12 mouse cellular contexts compared by ENCODE assay signal in the genomic region with DNA sequence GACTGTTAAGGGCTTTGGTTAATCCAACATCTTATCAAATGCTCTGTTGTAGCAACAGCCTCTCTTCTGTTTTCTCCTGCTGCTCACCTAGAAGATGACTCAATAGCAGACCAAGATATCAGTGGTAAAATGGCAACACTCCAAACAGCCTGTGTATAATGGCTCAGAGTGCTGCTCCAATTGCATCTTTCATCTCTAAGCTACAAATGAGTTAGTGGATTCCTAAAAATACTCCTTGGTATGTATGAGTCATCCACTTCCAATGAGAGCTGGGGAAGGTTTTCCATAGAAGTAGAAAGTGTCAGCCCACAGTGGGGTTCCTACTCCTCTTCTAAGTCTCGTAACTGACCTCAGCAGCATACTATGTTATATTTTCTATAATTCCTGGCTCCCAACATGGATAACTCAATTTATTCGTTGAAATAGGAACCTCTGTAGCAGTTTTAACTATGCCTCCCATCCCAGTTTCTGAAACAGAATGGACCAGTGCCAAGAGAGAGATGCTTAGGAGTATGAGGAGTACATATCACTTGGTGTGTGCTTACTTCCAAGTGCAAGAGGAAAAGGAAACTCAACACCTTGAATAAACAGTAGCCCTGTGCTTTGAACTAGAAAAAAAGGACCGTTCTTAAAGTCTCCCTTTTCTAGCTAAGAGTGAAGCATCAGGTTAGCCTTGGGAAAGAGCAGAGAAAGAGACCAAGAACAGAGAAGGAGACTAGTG.
A peak's percentile ranks its signal among the peaks of the same experiment; 100 is the strongest.
DNase-seq lines count a peak whose midpoint lies in the region; ATAC-seq lines count a peak whose summit lies in the region.
"Had no signal": no experiment of that assay in that cellular context is flagged by ENCODE, and none has a peak within 500 bp of the region (broad histone marks: within the 10 kb centered on the region; RNA-seq: fewer than 3 reads in every experiment).

No protein-coding gene starts in this region.

- no peaks in the 10 kb centered on the region for H3K9me3 ChIP-seq in embryonic facial prominence, embryonic 14.5 days (ENCODE audit: control insufficient read depth, low read length)
- no peaks in the 10 kb centered on the region for H3K9me3 ChIP-seq in embryonic facial prominence, embryonic 10.5 days
- H3K9me3 ChIP-seq in kidney, embryonic 14.5 days (ENCODE audit: control insufficient read depth, low read length): no peaks in the 10 kb centered on the region
- H3K9me3 ChIP-seq in hindbrain, embryonic 13.5 days: no peaks in the 10 kb centered on the region

- WGBS in embryonic facial prominence, embryonic 14.5 days: 40% methylated on average over 3 of the region's 3 CpGs
- WGBS in embryonic facial prominence, embryonic 10.5 days: 48% methylated on average over 3 of the region's 3 CpGs
- WGBS in kidney, embryonic 14.5 days: 54% methylated on average over 3 of the region's 3 CpGs
- WGBS in hindbrain, embryonic 13.5 days: 49% methylated on average over 3 of the region's 3 CpGs

- H3K27me3 ChIP-seq in embryonic facial prominence, embryonic 14.5 days (replicated peaks; ENCODE audit: control insufficient read depth, insufficient read depth, low read length): no peaks in the 10 kb centered on the region
- H3K27me3 ChIP-seq in embryonic facial prominence, embryonic 10.5 days (replicated peaks; ENCODE audit: low read depth, poor library complexity, severe bottlenecking): no peaks in the 10 kb centered on the region
- H3K27me3 ChIP-seq in kidney, embryonic 14.5 days (ENCODE audit: control insufficient read depth, insufficient read depth, low read length): no peaks in the 10 kb centered on the region
- H3K27me3 ChIP-seq in hindbrain, embryonic 13.5 days: no peaks in the 10 kb centered on the region
- H3K27me3 ChIP-seq: megakaryocyte, embryonic 14.5 days had no signal

- ATAC-seq in embryonic facial prominence, embryonic 14.5 days (ENCODE audit: low read depth): peak; percentile 89
- 0 out of 2 replicates have a peak, but pooled peaks have one; percentile 35 for ATAC-seq in kidney, embryonic 14.5 days (ENCODE audit: low FRiP score, low TSS enrichment)
- ATAC-seq in hindbrain, embryonic 13.5 days (ENCODE audit: low FRiP score): no peak

- H3K27ac ChIP-seq in embryonic facial prominence, embryonic 14.5 days (replicated peaks; ENCODE audit: low read depth, low read length): no peak overlapping the region
- no peak overlapping the region for H3K27ac ChIP-seq in embryonic facial prominence, embryonic 10.5 days (replicated peaks)
- H3K27ac ChIP-seq in kidney, embryonic 14.5 days (ENCODE audit: low read depth, low read length): no peak overlapping the region
- no peak overlapping the region for H3K27ac ChIP-seq in hindbrain, embryonic 13.5 days

- H3K4me2 ChIP-seq in embryonic facial prominence, embryonic 14.5 days (ENCODE audit: low read depth, low read length): no peak overlapping the region
- H3K4me2 ChIP-seq in kidney, embryonic 14.5 days (replicated peaks; ENCODE audit: low read depth, low read length): no peak overlapping the region
- H3K4me2 ChIP-seq in hindbrain, embryonic 13.5 days: no peak overlapping the region

- H3K4me1 ChIP-seq in embryonic facial prominence, embryonic 14.5 days (ENCODE audit: control insufficient read depth, insufficient read depth, low read length): no peaks in the 10 kb centered on the region
- H3K4me1 ChIP-seq in embryonic facial prominence, embryonic 10.5 days: no peaks in the 10 kb centered on the region
- H3K4me1 ChIP-seq in kidney, embryonic 14.5 days (ENCODE audit: control insufficient read depth, insufficient read depth, low read length): no peaks in the 10 kb centered on the region
- H3K4me1 ChIP-seq in hindbrain, embryonic 13.5 days (replicated peaks): no peaks in the 10 kb centered on the region
- H3K4me1 ChIP-seq: megakaryocyte, embryonic 14.5 days had no signal

- no peak overlapping the region for H3K4me3 ChIP-seq in embryonic facial prominence, embryonic 14.5 days (ENCODE audit: low read depth, low read length)
- H3K4me3 ChIP-seq in embryonic facial prominence, embryonic 10.5 days: no peak overlapping the region
- no peak overlapping the region for H3K4me3 ChIP-seq in kidney, embryonic 14.5 days (ENCODE audit: low read length)
- H3K4me3 ChIP-seq in hindbrain, embryonic 13.5 days: no peak overlapping the region
- H3K4me3 ChIP-seq: megakaryocyte, embryonic 14.5 days had no signal

- DNase-seq in embryonic facial prominence, embryonic 14.5 days (ENCODE audit: low spot score): peak; percentile 76
- DNase-seq in embryonic facial prominence, embryonic 10.5 days (ENCODE audit: low spot score): no peak
- no peak for DNase-seq in kidney, adult 18-20 months
- DNase-seq in 3T3-L1 (ENCODE audit: low read depth, low spot score): peak; percentile 94
- DNase-seq in left cerebral cortex, adult 9 months (ENCODE audit: low spot score in 2 of 2): peak; percentile 46 to 59
- no peak for DNase-seq in neural tube, embryonic 10.5 days (ENCODE audit: extremely low spot score, low spot score)
- DNase-seq: adrenal gland, postnatal 10 days; liver; retina, postnatal 1 day had no signal

- no peak overlapping the region for H3K9ac ChIP-seq in embryonic facial prominence, embryonic 14.5 days (ENCODE audit: low read depth, low read length)
- no peak overlapping the region for H3K9ac ChIP-seq in kidney, embryonic 14.5 days (ENCODE audit: low read depth, low read length)
- no peak overlapping the region for H3K9ac ChIP-seq in hindbrain, embryonic 13.5 days

- H3K36me3 ChIP-seq in embryonic facial prominence, embryonic 14.5 days (ENCODE audit: control insufficient read depth, insufficient read depth, low read length): no peaks in the 10 kb centered on the region
- H3K36me3 ChIP-seq in embryonic facial prominence, embryonic 10.5 days (replicated peaks): no peaks in the 10 kb centered on the region
- no peaks in the 10 kb centered on the region for H3K36me3 ChIP-seq in kidney, embryonic 14.5 days (ENCODE audit: control insufficient read depth, insufficient read depth, low read length)
- no peaks in the 10 kb centered on the region for H3K36me3 ChIP-seq in hindbrain, embryonic 13.5 days

Comparison
In these comparisons a context has a peak if more than half of its experiments do, and no peak if none do; other contexts are left out.
1. DNase-seq: peak in embryonic facial prominence, embryonic 14.5 days (single experiment), 3T3-L1 (single experiment) and left cerebral cortex, adult 9 months (2 of 2); none in embryonic facial prominence, embryonic 10.5 days (single experiment), kidney, adult 18-20 months (single experiment) and neural tube, embryonic 10.5 days (single experiment).